Mouse (Mus musculus) liver, postnatal 0 days (tissue): Measurements from ENCODE around the gene Meioc. TPM values are rescaled to one million over a fixed set of nuclear protein-coding genes. Genes with fewer than 3 reads are reported as not detected.

Experiments
- ATAC-seq: fragments of 200-750 bp; cut with Nextera tagmentation; 2 replicates; pipeline ENCODE4 v1.8.0; 2017; ENCODE audit warnings: mild to moderate bottlenecking, moderate library complexity
- DNase-seq: peaks from one replicate; pipeline ENCODE4 v3.0.0-alpha.2; 2016
- H3K27ac ChIP-seq: fragments of 300-500 bp; sonication (generic); 2 replicates; pipeline ENCODE4 v1.5.1; 2014; ENCODE audit warnings: antibody characterized with exemption, moderate library complexity, mild to moderate bottlenecking, low read depth
- H3K27me3 ChIP-seq: fragments of 300-500 bp; sonication (generic); 2 replicates; pipeline ENCODE4 v1.6.1; 2014; ENCODE audit warnings: low read length, control low read depth, mixed read lengths; ENCODE audit not compliant: insufficient read depth
- H3K36me3 ChIP-seq: fragments of 300-500 bp; sonication (generic); replicated peaks from 2 replicates; pipeline ENCODE4 v1.6.1; 2014; ENCODE audit warnings: mild to moderate bottlenecking, control low read depth, low read length, moderate library complexity, mixed read lengths; ENCODE audit not compliant: insufficient read depth
- H3K4me1 ChIP-seq: fragments of 300-500 bp; sonication (generic); 2 replicates; pipeline ENCODE4 v1.6.1; 2014; ENCODE audit warnings: antibody characterized with exemption, mild to moderate bottlenecking, control low read depth; ENCODE audit not compliant: insufficient read depth
- H3K4me2 ChIP-seq: fragments of 300-500 bp; sonication (generic); 2 replicates; pipeline ENCODE4 v1.6.1; 2014; ENCODE audit warnings: low read depth, mild to moderate bottlenecking, low read length, moderate library complexity, mixed read lengths
- H3K4me3 ChIP-seq: fragments of 300-500 bp; sonication (generic); 2 replicates; pipeline ENCODE4 v1.5.1; 2014; ENCODE audit warnings: low read depth, low read length
- H3K9ac ChIP-seq: fragments of 300-500 bp; sonication (generic); replicated peaks from 2 replicates; pipeline ENCODE4 v1.6.1; 2014; ENCODE audit warnings: mild to moderate bottlenecking, moderate library complexity
- H3K9me3 ChIP-seq: fragments of 300-500 bp; sonication (generic); 2 replicates; pipeline ENCODE4 v1.6.1; 2016; ENCODE audit warnings: mild to moderate bottlenecking, control low read depth, low read length, mixed read lengths
- CTCF ChIP-seq: sonication (generic); IDR thresholded peaks from 2 replicates; pipeline ENCODE4 v1.5.1; 2016; ENCODE audit warnings: antibody characterized with exemption, low read depth
- EP300 ChIP-seq: IDR thresholded peaks from 2 replicates; pipeline ENCODE4 v1.6.1; 2016; ENCODE audit warnings: antibody characterized with exemption, low read depth, mild to moderate bottlenecking
- WGBS: fragments of 180-500 bp; shearing (Covaris S2); extraction: QIAGEN DNeasy Blood & Tissue Kit; methylation state at CpG from one replicate; pipeline ENCODE4 v1.1.7; 2014; ENCODE audit not compliant: insufficient replicate concordance; 5-methylcytosine and 5-hydroxymethylcytosine counted together
- polyA plus RNA-seq: library from polyadenylated mRNA; unstranded; fragments of >200 nt; fragmentation: Nextera tagmentation; extraction: Ambion mirVana; gene quantifications from 2 replicates; pipeline ENCODE4 v1.2.1, GENCODE M21; 2015

Gene Meioc
- polyA plus RNA-seq, 1 experiment from 2014 or later = not detected

GRCm38 (mm10) chr11:102656326-102656926, 7.1 kb upstream of the Meioc start:
- 13% methylated on average over 4 of the region's 4 CpGs for WGBS
- H3K9ac ChIP-seq = no peak overlapping the region
- H3K36me3 ChIP-seq = no peaks in the 10 kb centered on the region
- TF ChIP-seq EP300 (no peak), CTCF (peak; percentile 42)
- no peak overlapping the region for H3K4me3 ChIP-seq
- ATAC-seq (no peak), DNase-seq (no peak)
- no peak overlapping the region for H3K4me2 ChIP-seq
- H3K9me3 ChIP-seq = no peaks in the 10 kb centered on the region
- no peaks in the 10 kb centered on the region for H3K4me1 ChIP-seq
- no peak overlapping the region for H3K27ac ChIP-seq
- no peaks in the 10 kb centered on the region for H3K27me3 ChIP-seq

GRCm38 (mm10) chr11:102656931-102657330, 6.6 kb upstream of the Meioc start:
- ATAC-seq (no peak), DNase-seq (no peak)
- Histone ChIP-seq H3K9ac (no peak overlapping the region), H3K4me1 (no peaks in the 10 kb centered on the region), H3K4me2 (no peak overlapping the region), H3K36me3 (no peaks in the 10 kb centered on the region), H3K27ac (no peak overlapping the region), H3K9me3 (no peaks in the 10 kb centered on the region), H3K4me3 (no peak overlapping the region), H3K27me3 (no peaks in the 10 kb centered on the region)
- no peak for TF ChIP-seq EP300
- WGBS = 33% methylated on average over 6 of the region's 6 CpGs

- Histone ChIP-seq H3K36me3 (no peaks in the 10 kb centered on the region), H3K9ac (no peak overlapping the region), H3K9me3 (peaks cover 6% of the 10 kb centered on the region), H3K4me3 (no peak overlapping the region), H3K4me2 (no peak overlapping the region), H3K27me3 (peaks cover 22% of the 10 kb centered on the region), H3K4me1 (no peaks in the 10 kb centered on the region), H3K27ac (no peak overlapping the region)
- DNase-seq (no peak), ATAC-seq (no peak)
- no peak for TF ChIP-seq CTCF
- TF ChIP-seq EP300 = no peak
- 57% methylated on average over 28 of the region's 33 CpGs for whole genome bisulfite sequencing
Observed at GRCm38 (mm10) chr11:102665151-102665550, 1.6 kb downstream of the Meioc start.

GRCm38 (mm10) chr11:102665637-102666435, 2.3 kb downstream of the Meioc start:
- TF ChIP-seq EP300 = no peak
- TF ChIP-seq CTCF = no peak
- Histone ChIP-seq H3K4me3 (no peak overlapping the region), H3K9ac (no peak overlapping the region), H3K27me3 (peaks cover 22% of the 10 kb centered on the region), H3K27ac (no peak overlapping the region), H3K36me3 (no peaks in the 10 kb centered on the region), H3K4me1 (no peaks in the 10 kb centered on the region), H3K9me3 (peaks cover 6% of the 10 kb centered on the region), H3K4me2 (no peak overlapping the region)
- DNase-seq = no peak
- WGBS = 52% methylated on average over 83 of the region's 84 CpGs
- ATAC-seq = no peak

GRCm38 (mm10) chr11:102690162-102690561, 26.6 kb downstream of the Meioc start:
- no peak for TF ChIP-seq EP300
- peak; percentile 89 for TF ChIP-seq CTCF
- Histone ChIP-seq H3K27me3 (no peaks in the 10 kb centered on the region), H3K4me2 (no peak overlapping the region), H3K36me3 (peaks cover 6% of the 10 kb centered on the region), H3K9ac (no peak overlapping the region), H3K4me3 (no peak overlapping the region), H3K9me3 (no peaks in the 10 kb centered on the region), H3K4me1 (no peaks in the 10 kb centered on the region), H3K27ac (no peak overlapping the region)
- no peak for ATAC-seq
- 61% methylated on average over 6 of the region's 6 CpGs for WGBS
- DNase-seq = peak; percentile 76

GRCm38 (mm10) chr11:102695289-102695688, 31.8 kb downstream of the Meioc start:
- no peak overlapping the region for H3K4me2 ChIP-seq
- no peak for TF ChIP-seq CTCF
- TF ChIP-seq EP300 = no peak
- DNase-seq = no peak
- H3K9me3 ChIP-seq = no peaks in the 10 kb centered on the region
- peaks cover 15% of the 10 kb centered on the region for H3K4me1 ChIP-seq
- no peak overlapping the region for H3K9ac ChIP-seq
- WGBS = 85% methylated on average over 7 of the region's 7 CpGs
- H3K27ac ChIP-seq = no peak overlapping the region
- H3K27me3 ChIP-seq = no peaks in the 10 kb centered on the region
- H3K4me3 ChIP-seq = no peak overlapping the region
- no peak for ATAC-seq
- H3K36me3 ChIP-seq = no peaks in the 10 kb centered on the region; the same call in 1 of the 2 replicates
